Mouse (Mus musculus) kidney, adult 11 months (tissue): ENCODE measurements at regions not wholly inside any gene's neighbourhood (a gene's known extent, or its start where the extent isn't known, plus 50 kb on each side); places are given as distances from the start of the nearest gene placed in this dataset.
"Not testable (repeated sequence)": the region's sequence is repeated elsewhere in the genome, so short reads cannot be mapped to it uniquely, and the experiment has no call there.

Experiments
- DNase-seq: peaks from one replicate; pipeline ENCODE4 v3.0.0; 2022

GRCm38 (mm10) chr10:6262029-6262428 lies 339.8 kb upstream of the Rgs17 start:
- DNase-seq: no peak

- no peak for DNase-seq
Measured at GRCm38 (mm10) chr10:6265662-6266061, 343.5 kb upstream of the Rgs17 start.

- DNase-seq: no peak
Measured at GRCm38 (mm10) chr10:6291388-6291787, 369.2 kb upstream of the Rgs17 start.

- no peak for DNase-seq
Measured at GRCm38 (mm10) chr10:6296621-6297020, 374.4 kb upstream of the Rgs17 start.

- no peak for DNase-seq
Measured at GRCm38 (mm10) chr10:6297796-6298195, 375.6 kb upstream of the Rgs17 start.

GRCm38 (mm10) chr10:6298682-6299081 lies 376.5 kb upstream of the Rgs17 start:
- no peak for DNase-seq

GRCm38 (mm10) chr10:6301514-6301913 lies 379.3 kb upstream of the Rgs17 start:
- DNase-seq: no peak

- DNase-seq: no peak
Measured at GRCm38 (mm10) chr10:6309351-6309750, 387.2 kb upstream of the Rgs17 start.

- DNase-seq: no peak
Measured at GRCm38 (mm10) chr10:6341572-6341971, 416.7 kb upstream of the Oprm1 start.

GRCm38 (mm10) chr10:6349216-6349615 lies 409.1 kb upstream of the Oprm1 start:
- not testable (repeated sequence) for DNase-seq

GRCm38 (mm10) chr10:6366182-6366581 lies 392.1 kb upstream of the Oprm1 start:
- no peak for DNase-seq

- DNase-seq: no peak
Measured at GRCm38 (mm10) chr10:6371666-6372065, 386.6 kb upstream of the Oprm1 start.

GRCm38 (mm10) chr10:6417336-6418105 lies 340.8 kb upstream of the Oprm1 start:
- peak; percentile 76 for DNase-seq

- DNase-seq: not testable (repeated sequence)
Measured at GRCm38 (mm10) chr10:6418234-6418633, 340.1 kb upstream of the Oprm1 start.

GRCm38 (mm10) chr10:6465824-6466223 lies 292.5 kb upstream of the Oprm1 start:
- no peak for DNase-seq

GRCm38 (mm10) chr10:6480350-6480749 lies 278.0 kb upstream of the Oprm1 start:
- no peak for DNase-seq

- no peak for DNase-seq
Measured at GRCm38 (mm10) chr10:6488605-6489004, 269.7 kb upstream of the Oprm1 start.

GRCm38 (mm10) chr10:6492694-6493093 lies 265.6 kb upstream of the Oprm1 start:
- DNase-seq: no peak

GRCm38 (mm10) chr10:6495081-6495480 lies 263.2 kb upstream of the Oprm1 start:
- no peak for DNase-seq

GRCm38 (mm10) chr10:6514269-6514668 lies 244.0 kb upstream of the Oprm1 start:
- DNase-seq: no peak

- no peak for DNase-seq
Measured at GRCm38 (mm10) chr10:6562516-6562915, 195.8 kb upstream of the Oprm1 start.

- no peak for DNase-seq
Measured at GRCm38 (mm10) chr10:6578616-6579015, 179.7 kb upstream of the Oprm1 start.

GRCm38 (mm10) chr10:6585821-6586220 lies 172.5 kb upstream of the Oprm1 start:
- not testable (repeated sequence) for DNase-seq

- no peak for DNase-seq
Measured at GRCm38 (mm10) chr10:6590211-6590610, 168.1 kb upstream of the Oprm1 start.

GRCm38 (mm10) chr10:6597256-6597655 lies 161.1 kb upstream of the Oprm1 start:
- DNase-seq: no peak
